Mouse (Mus musculus) spleen, adult 2 months (tissue): ENCODE measurements around the gene Arl13b. TPM values are rescaled to one million over a fixed set of nuclear protein-coding genes. Genes with fewer than 3 reads are reported as not detected.

Experiments
- DNase-seq, 2 experiments: peaks; one replicate each; pipeline versions ENCODE4 v3.0.0 to v3.0.0-alpha.2; 2012 to 2021; ENCODE audit warnings: low spot score in 2 of 2, low read depth in 1 of 2
- H3K27ac ChIP-seq: fragments of 200-500 bp; 2 replicates; pipeline ENCODE4 v1.5.1; 2012; ENCODE audit warnings: low read length, inconsistent platforms; ENCODE audit not compliant: insufficient read depth
- H3K27me3 ChIP-seq: fragments of 200-500 bp; 2 replicates; pipeline ENCODE4 v1.6.1; 2012; ENCODE audit warnings: mild to moderate bottlenecking, moderate library complexity, low read length, inconsistent platforms; ENCODE audit not compliant: control insufficient read depth, insufficient read depth
- H3K36me3 ChIP-seq: fragments of 200-500 bp; 2 replicates; pipeline ENCODE4 v1.6.1; 2012; ENCODE audit warnings: mild to moderate bottlenecking, low read length, inconsistent platforms; ENCODE audit not compliant: control insufficient read depth, insufficient read depth
- H3K4me1 ChIP-seq: fragments of 200-500 bp; 2 replicates; pipeline ENCODE4 v1.6.1; 2011; ENCODE audit warnings: inconsistent platforms; ENCODE audit not compliant: control insufficient read depth, insufficient read depth, insufficient read length
- H3K4me3 ChIP-seq: fragments of 200-500 bp; 2 replicates; pipeline ENCODE4 v1.5.1; 2011; ENCODE audit warnings: mild to moderate bottlenecking, inconsistent platforms; ENCODE audit not compliant: insufficient read depth, insufficient read length; ENCODE audit errors: extremely low read depth
- CTCF ChIP-seq: fragments of 200-500 bp; IDR thresholded peaks from 2 replicates; pipeline ENCODE4 v1.5.1; 2011; ENCODE audit warnings: mild to moderate bottlenecking, inconsistent platforms; ENCODE audit not compliant: insufficient read depth, insufficient read length, insufficient replicate concordance; ENCODE audit errors: extremely low read depth
- POLR2A ChIP-seq: fragments of 200-500 bp; IDR thresholded peaks from 2 replicates; pipeline ENCODE4 v1.6.1; 2011; ENCODE audit warnings: low read depth, low read length, inconsistent platforms
- WGBS: fragments of 180-500 bp; shearing (Covaris S2); methylation state at CpG from one replicate; pipeline ENCODE4 v1.1.7; 2018; 5-methylcytosine and 5-hydroxymethylcytosine counted together
- polyA plus RNA-seq: library from polyadenylated mRNA; depleted of rRNA; stranded (reverse); fragments of >200 nt; gene quantifications from 2 replicates; pipeline ENCODE4 v1.2.3, GENCODE M21; 2012

Gene Arl13b
- polyA plus RNA-seq, 1 experiment = 1.5 TPM

GRCm38 (mm10) chr16:62822472-62822871 lies 24.4 kb downstream of the Arl13b start:
- WGBS = 96% methylated on average over 6 of the region's 6 CpGs
- no peak for DNase-seq

GRCm38 (mm10) chr16:62814491-62814890 lies 32.3 kb downstream of the Arl13b start, which contains the start of gene Stx19:
Stx19 (plus strand) TSS chr16:62814676.
- no peak for TF ChIP-seq CTCF
- no peak for TF ChIP-seq POLR2A
- no peak for DNase-seq
- WGBS = 84% methylated on average over 5 of the region's 5 CpGs
- no peak within 1 kb of the TSS for H3K27ac ChIP-seq
- no peak within 1 kb of the TSS for H3K4me3 ChIP-seq
- no peaks in the 10 kb centered on the region for H3K27me3 ChIP-seq
- H3K36me3 ChIP-seq = no peaks in the 10 kb centered on the region
- H3K4me1 ChIP-seq = no peaks in the 10 kb centered on the region

More at GRCm38 (mm10) chr16:62822472-62822871, 24.4 kb downstream of the Arl13b start:
- TF ChIP-seq CTCF (no peak), POLR2A (no peak)
- no peaks in the 10 kb centered on the region for H3K4me1 ChIP-seq
- no peaks in the 10 kb centered on the region for H3K27me3 ChIP-seq
- H3K27ac ChIP-seq = no peak overlapping the region
- no peaks in the 10 kb centered on the region for H3K36me3 ChIP-seq
- no peak overlapping the region for H3K4me3 ChIP-seq

GRCm38 (mm10) chr16:62813790-62814189 lies 33.0 kb downstream of the Arl13b start:
- 87% methylated on average over 5 of the region's 5 CpGs for WGBS
- Histone ChIP-seq H3K27me3 (no peaks in the 10 kb centered on the region), H3K4me3 (no peak overlapping the region), H3K4me1 (no peaks in the 10 kb centered on the region), H3K36me3 (no peaks in the 10 kb centered on the region), H3K27ac (no peak overlapping the region)
- no peak for DNase-seq
- TF ChIP-seq POLR2A = no peak
- no peak for TF ChIP-seq CTCF

GRCm38 (mm10) chr16:62810855-62811254 lies 36.0 kb downstream of the Arl13b start:
- no peak for DNase-seq
- TF ChIP-seq CTCF (no peak), POLR2A (no peak)
- no peaks in the 10 kb centered on the region for H3K36me3 ChIP-seq
- H3K4me3 ChIP-seq = no peak overlapping the region
- H3K27me3 ChIP-seq = no peaks in the 10 kb centered on the region
- 90% methylated on average over 4 of the region's 4 CpGs for WGBS
- 0 out of 2 replicates have a peak, but pooled peaks cover 4% of the 10 kb centered on the region for H3K4me1 ChIP-seq
- no peak overlapping the region for H3K27ac ChIP-seq

- DNase-seq = no peak
- H3K27ac ChIP-seq = no peak overlapping the region
- peaks cover 2% of the 10 kb centered on the region; the same call in 1 of the 2 replicates for H3K36me3 ChIP-seq
- WGBS = 68% methylated on average over 8 of the region's 8 CpGs
- TF ChIP-seq POLR2A (no peak), CTCF (no peak)
- H3K27me3 ChIP-seq = no peaks in the 10 kb centered on the region
- 0 out of 2 replicates have a peak, but pooled peaks cover 4% of the 10 kb centered on the region for H3K4me1 ChIP-seq
- no peak overlapping the region for H3K4me3 ChIP-seq
These were observed 39.4 kb downstream of the Arl13b start for GRCm38 (mm10) chr16:62807249-62807979.

- Histone ChIP-seq H3K27ac (no peak overlapping the region), H3K36me3 (peaks cover 2% of the 10 kb centered on the region; the same call in 1 of the 2 replicates), H3K4me1 (0 out of 2 replicates have a peak, but pooled peaks cover 4% of the 10 kb centered on the region), H3K27me3 (no peaks in the 10 kb centered on the region), H3K4me3 (no peak overlapping the region)
- no peak for DNase-seq
- WGBS = 96% methylated on average over 3 of the region's 3 CpGs
- TF ChIP-seq POLR2A (no peak), CTCF (no peak)
These were observed 42.2 kb downstream of the Arl13b start for GRCm38 (mm10) chr16:62804621-62805020.

GRCm38 (mm10) chr16:62799839-62800238 lies 47.0 kb downstream of the Arl13b start:
- H3K27me3 ChIP-seq = no peaks in the 10 kb centered on the region
- no peak overlapping the region for H3K4me3 ChIP-seq
- H3K27ac ChIP-seq = no peak overlapping the region
- peaks cover 2% of the 10 kb centered on the region; the same call in 1 of the 2 replicates for H3K36me3 ChIP-seq
- no peak for DNase-seq
- 95% methylated on average over 3 of the region's 3 CpGs for WGBS
- no peaks in the 10 kb centered on the region for H3K4me1 ChIP-seq
- no peak for TF ChIP-seq CTCF
- TF ChIP-seq POLR2A = no peak
